Mouse (Mus musculus) embryonic facial prominence, embryonic 10.5 days (tissue): ENCODE results near the gene Pkd1. TPM values are rescaled to one million over a fixed set of nuclear protein-coding genes. Genes with fewer than 3 reads are reported as not detected.

Source experiments
- DNase-seq: peaks from one replicate; pipeline ENCODE4 v3.0.0-alpha.2; 2017; ENCODE audit warnings: low spot score
- H3K27ac ChIP-seq: fragments of 300-500 bp; sonication (generic); replicated peaks from 2 replicates; pipeline ENCODE4 v1.5.1; 2016; ENCODE audit warnings: mild to moderate bottlenecking
- H3K27me3 ChIP-seq: fragments of 300-500 bp; sonication (generic); replicated peaks from 2 replicates; pipeline ENCODE4 v1.6.1; 2016; ENCODE audit warnings: low read depth, mild to moderate bottlenecking; ENCODE audit not compliant: poor library complexity, severe bottlenecking
- H3K36me3 ChIP-seq: fragments of 300-500 bp; sonication (generic); replicated peaks from 2 replicates; pipeline ENCODE4 v1.6.1; 2016; ENCODE audit warnings: mild to moderate bottlenecking, moderate library complexity
- H3K4me1 ChIP-seq: fragments of 300-500 bp; sonication (generic); 2 replicates; pipeline ENCODE4 v1.6.1; 2016
- H3K4me3 ChIP-seq: fragments of 300-500 bp; sonication (generic); 2 replicates; pipeline ENCODE4 v1.5.1; 2016; ENCODE audit warnings: mild to moderate bottlenecking, moderate library complexity
- H3K9me3 ChIP-seq: fragments of 300-500 bp; sonication (generic); 2 replicates; pipeline ENCODE4 v1.6.1; 2016; ENCODE audit warnings: mild to moderate bottlenecking
- WGBS: fragments of 180-500 bp; shearing (Covaris S2); methylation state at CpG from one replicate; pipeline ENCODE4 v1.1.7; 2016; 5-methylcytosine and 5-hydroxymethylcytosine counted together
- polyA plus RNA-seq: library from polyadenylated mRNA; unstranded; fragments of >200 nt; fragmentation: Nextera tagmentation; extraction: Ambion mirVana; gene quantifications from 2 replicates; pipeline ENCODE4 v1.2.1, GENCODE M21; 2016

The Pkd1 gene
- polyA plus RNA-seq, 1 experiment from 2014 or later: 14.9 TPM

DNA sequence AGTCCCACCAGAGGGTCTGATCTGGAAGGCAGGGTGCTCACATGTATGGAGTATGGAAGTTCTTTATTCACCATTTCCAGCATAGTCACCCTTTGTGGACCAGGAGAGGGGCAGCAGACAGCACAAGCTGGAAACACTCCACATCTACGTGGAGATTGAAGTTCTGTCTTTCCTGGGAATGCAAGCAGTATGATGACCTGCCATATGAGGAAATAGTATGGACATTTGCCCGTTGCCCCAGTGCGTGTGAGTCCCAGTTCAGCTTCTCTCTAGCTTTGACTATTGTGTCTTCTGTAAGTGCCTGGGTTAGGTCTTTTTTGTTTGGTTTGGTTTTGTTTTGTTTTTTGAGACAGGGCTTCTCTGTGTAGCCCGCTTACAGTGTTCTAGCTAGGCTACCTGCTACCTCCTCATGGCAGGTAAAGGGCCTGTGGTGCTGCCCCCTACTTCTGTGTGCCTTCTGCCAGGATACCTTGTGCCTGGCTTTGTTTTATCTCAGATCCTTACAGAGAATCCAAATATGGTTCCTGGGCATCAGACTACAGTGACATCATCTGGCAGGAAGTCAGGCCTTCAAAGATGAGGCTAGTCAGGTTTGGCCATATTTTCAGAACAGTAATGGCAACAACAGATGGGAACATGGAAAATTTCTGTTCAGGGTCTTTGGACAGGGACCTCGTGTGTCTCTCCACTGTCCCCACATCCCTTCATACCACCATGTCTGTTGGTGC lies 10.8 kb downstream of the Pkd1 start:
- Histone ChIP-seq H3K4me3 (no peak overlapping the region), H3K36me3 (peaks cover 16% of the 10 kb centered on the region), H3K9me3 (no peaks in the 10 kb centered on the region), H3K27ac (no peak overlapping the region), H3K27me3 (no peaks in the 10 kb centered on the region), H3K4me1 (peaks cover 20% of the 10 kb centered on the region)
- DNase-seq: no peak
- WGBS: 94% methylated on average over 5 of the region's 5 CpGs

DNA sequence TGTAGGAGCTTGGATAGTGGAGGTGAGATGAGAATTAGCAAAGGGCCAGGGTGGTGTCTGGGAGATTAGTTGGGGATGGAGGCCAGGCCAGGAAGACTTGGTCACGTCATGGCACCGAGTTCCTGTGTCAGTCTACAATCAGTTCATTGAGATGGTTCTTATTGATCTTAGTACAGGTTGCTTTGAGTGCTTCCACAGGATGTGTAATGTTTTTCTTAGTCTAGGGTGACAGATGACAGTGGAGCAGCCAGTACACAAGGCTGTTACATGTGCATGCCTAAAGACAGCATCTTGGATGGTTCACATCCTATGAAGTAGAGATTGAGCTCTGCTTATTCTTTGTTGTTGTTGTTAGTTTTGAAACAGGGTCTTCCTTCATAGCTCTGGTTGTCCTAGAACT lies 12.0 kb downstream of the Pkd1 start:
- no peaks in the 10 kb centered on the region for H3K9me3 ChIP-seq
- 89% methylated on average over 2 of the region's 2 CpGs for whole genome bisulfite sequencing
- peaks cover 20% of the 10 kb centered on the region for H3K4me1 ChIP-seq
- no peak for DNase-seq
- H3K36me3 ChIP-seq: peaks cover 27% of the 10 kb centered on the region
- H3K27ac ChIP-seq: no peak overlapping the region
- H3K27me3 ChIP-seq: no peaks in the 10 kb centered on the region
- no peak overlapping the region for H3K4me3 ChIP-seq

DNA sequence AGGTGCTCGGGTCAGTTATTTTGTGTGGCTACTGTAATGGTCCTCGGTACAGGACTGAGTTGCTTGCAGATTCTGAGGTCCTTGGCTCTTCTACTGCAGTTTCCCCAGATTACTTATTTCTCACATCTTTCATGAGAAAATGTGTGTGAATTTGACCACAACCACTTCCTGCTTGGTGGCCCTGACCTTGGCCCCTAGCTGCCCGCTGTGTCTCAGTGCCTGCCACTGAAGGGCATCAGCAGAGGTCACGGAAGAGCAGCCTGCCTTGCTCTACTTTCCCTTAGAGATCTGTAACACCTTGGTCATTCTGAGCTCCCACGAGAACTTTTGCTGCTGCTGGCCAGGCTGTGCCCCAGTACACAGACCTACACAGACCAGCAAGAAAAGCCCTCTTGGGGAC lies 14.0 kb downstream of the Pkd1 start:
- peaks cover 45% of the 10 kb centered on the region for H3K36me3 ChIP-seq
- H3K27me3 ChIP-seq: no peaks in the 10 kb centered on the region
- 85% methylated on average over 5 of the region's 5 CpGs for WGBS
- H3K4me3 ChIP-seq: no peak overlapping the region
- H3K27ac ChIP-seq: no peak overlapping the region
- DNase-seq: no peak
- H3K9me3 ChIP-seq: no peaks in the 10 kb centered on the region
- peaks cover 9% of the 10 kb centered on the region for H3K4me1 ChIP-seq

DNA sequence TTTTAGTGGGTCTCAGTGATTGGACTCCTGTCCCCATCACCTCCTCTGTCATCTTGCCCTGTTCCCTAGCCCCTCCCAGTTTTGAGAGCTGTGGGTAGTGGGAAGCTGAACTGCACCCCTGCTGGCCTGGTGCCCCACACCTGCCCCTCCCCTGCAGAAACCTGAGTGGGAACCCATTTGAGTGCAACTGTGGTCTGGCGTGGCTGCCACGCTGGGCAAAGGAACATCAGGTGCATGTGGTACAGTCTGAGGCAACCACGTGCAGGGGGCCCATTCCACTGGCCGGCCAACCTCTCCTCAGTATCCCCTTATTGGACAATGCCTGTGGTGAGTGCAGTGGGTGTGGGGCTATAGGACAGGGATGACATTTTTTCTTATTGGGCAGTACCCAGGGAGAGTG lies 14.8 kb downstream of the Pkd1 start:
- Histone ChIP-seq H3K27me3 (no peaks in the 10 kb centered on the region), H3K27ac (no peak overlapping the region), H3K9me3 (no peaks in the 10 kb centered on the region), H3K4me3 (no peak overlapping the region), H3K36me3 (peaks cover 53% of the 10 kb centered on the region), H3K4me1 (peaks cover under 1% of the 10 kb centered on the region)
- 90% methylated on average over 4 of the region's 4 CpGs for WGBS
- DNase-seq: no peak

DNA sequence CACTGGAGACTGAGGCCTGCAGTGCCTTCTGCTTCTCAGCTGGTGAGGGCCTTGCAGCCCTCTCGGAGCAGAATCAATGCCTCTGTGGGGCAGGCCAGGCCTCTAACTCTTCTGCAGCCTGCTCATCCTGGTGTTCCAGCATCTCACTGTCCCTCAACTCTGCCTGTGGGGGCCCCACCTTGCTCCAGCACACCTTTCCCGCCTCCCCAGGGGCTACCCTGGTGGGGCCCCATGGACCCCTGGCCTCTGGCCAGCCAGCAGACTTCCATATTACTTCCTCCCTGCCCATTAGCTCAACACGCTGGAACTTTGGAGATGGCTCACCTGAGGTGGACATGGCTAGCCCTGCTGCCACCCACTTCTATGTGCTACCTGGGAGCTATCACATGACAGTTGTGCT lies 15.5 kb downstream of the Pkd1 start:
- Histone ChIP-seq H3K4me3 (no peak overlapping the region), H3K4me1 (no peaks in the 10 kb centered on the region), H3K36me3 (peaks cover 60% of the 10 kb centered on the region), H3K27me3 (no peaks in the 10 kb centered on the region), H3K27ac (no peak overlapping the region), H3K9me3 (no peaks in the 10 kb centered on the region)
- WGBS: 94% methylated on average over 3 of the region's 3 CpGs
- DNase-seq: no peak

DNA sequence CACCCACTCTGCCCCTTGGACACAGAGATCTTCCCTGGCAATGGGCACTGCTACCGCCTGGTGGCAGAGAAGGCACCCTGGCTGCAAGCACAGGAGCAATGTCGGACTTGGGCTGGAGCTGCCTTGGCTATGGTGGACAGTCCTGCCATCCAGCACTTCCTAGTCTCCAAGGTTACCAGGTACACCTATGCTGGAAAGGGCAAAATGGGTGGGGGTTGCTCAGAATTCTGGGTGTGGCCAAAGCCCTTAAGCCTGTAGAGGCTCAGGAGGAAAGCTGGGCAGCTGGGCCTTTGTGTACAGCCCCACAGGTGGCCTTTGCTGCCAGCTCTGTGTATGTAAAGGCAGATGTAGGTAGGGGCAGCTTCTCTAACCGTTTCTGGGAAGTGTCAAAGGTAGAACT lies 16.2 kb downstream of the Pkd1 start:
- H3K27me3 ChIP-seq: no peaks in the 10 kb centered on the region
- H3K36me3 ChIP-seq: peaks cover 67% of the 10 kb centered on the region
- WGBS: 71% methylated on average over 3 of the region's 3 CpGs
- no peaks in the 10 kb centered on the region for H3K9me3 ChIP-seq
- no peak overlapping the region for H3K27ac ChIP-seq
- DNase-seq: no peak
- H3K4me1 ChIP-seq: no peaks in the 10 kb centered on the region
- no peak overlapping the region for H3K4me3 ChIP-seq

DNA sequence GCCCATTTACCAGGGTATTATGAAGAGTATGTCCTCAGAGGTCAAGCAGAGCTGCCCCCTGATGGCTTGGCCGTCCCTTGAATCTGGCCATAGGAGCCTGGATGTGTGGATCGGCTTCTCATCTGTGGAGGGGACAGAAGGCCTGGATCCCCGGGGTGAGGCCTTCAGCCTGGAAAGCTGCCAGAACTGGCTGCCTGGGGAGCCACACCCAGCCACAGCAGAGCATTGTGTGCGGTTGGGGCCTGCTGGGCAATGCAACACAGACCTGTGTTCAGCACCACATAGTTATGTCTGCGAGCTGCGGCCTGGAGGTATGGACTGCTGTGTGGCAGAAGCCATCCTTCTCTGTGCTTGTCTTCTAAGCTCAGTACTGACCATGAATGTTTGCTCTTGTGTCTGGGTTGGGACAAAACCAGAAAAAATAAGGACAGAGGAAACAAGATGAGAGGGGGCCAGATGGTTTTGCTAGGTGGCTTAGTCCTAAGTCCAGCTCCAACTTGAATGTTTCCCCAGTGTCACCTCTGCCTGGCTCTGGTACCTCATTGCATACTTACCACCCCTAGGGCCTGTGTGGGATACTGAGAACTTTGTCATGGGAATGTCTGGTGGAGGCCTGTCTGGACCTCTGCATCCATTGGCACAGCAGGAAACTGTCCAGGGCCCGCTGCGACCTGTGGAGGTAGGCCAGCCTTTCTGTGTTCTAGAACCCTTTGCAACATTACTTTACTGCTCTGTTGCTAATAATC lies 17.6 kb downstream of the Pkd1 start:
- no peak for DNase-seq
- Histone ChIP-seq H3K4me1 (no peaks in the 10 kb centered on the region), H3K4me3 (no peak overlapping the region), H3K27ac (no peak overlapping the region), H3K36me3 (peaks cover 81% of the 10 kb centered on the region), H3K9me3 (no peaks in the 10 kb centered on the region), H3K27me3 (no peaks in the 10 kb centered on the region)
- 85% methylated on average over 8 of the region's 8 CpGs for WGBS

DNA sequence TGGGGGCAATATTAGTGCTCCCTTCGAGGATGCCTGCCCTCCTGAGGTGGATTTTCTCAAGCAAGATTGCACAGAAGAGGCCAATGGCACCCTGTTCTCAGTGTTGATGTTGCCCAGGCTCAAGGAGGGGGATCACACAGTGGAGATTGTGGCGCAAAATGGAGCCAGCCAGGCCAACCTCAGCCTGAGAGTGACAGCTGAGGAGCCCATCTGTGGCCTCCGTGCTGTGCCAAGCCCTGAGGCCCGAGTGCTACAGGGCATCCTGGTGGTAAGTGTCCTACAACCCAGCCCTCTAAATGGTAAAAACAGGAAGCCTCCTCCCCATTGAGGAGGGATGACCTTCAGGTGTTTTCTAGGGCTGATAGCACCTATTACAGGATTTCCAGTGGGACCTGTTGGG lies 20.2 kb downstream of the Pkd1 start:
- Histone ChIP-seq H3K9me3 (no peaks in the 10 kb centered on the region), H3K4me1 (no peaks in the 10 kb centered on the region), H3K27ac (no peak overlapping the region), H3K27me3 (no peaks in the 10 kb centered on the region), H3K4me3 (no peak overlapping the region), H3K36me3 (peaks cover 97% of the 10 kb centered on the region)
- WGBS: 88% methylated on average over 4 of the region's 4 CpGs
- no peak for DNase-seq

DNA sequence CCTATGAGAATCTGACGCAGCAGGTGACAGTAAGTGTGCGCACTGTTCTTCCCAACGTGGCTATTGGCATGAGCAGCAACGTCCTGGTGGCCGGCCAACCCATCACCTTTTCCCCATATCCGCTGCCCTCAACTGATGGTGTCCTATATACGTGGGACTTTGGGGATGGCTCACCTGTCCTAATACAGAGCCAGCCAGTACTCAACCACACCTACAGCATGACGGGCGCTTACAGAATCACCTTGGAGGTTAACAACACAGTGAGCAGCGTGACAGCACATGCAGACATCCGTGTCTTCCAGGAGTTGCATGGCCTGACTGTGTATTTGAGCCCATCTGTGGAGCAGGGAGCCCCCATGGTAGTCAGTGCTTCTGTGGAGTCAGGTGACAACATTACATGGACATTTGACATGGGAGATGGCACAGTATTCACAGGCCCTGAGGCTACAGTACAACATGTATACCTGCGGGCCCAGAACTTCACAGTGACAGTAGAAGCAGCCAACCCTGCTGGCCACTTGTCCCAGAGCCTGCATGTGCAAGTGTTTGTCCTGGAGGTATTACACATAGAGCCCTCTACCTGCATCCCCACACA lies 23.1 kb downstream of the Pkd1 start:
- Histone ChIP-seq H3K4me3 (no peak overlapping the region), H3K27ac (no peak overlapping the region), H3K36me3 (peaks cover 99% of the 10 kb centered on the region), H3K4me1 (no peaks in the 10 kb centered on the region), H3K27me3 (no peaks in the 10 kb centered on the region), H3K9me3 (no peaks in the 10 kb centered on the region)
- 93% methylated on average over 12 of the region's 12 CpGs for WGBS
- DNase-seq: no peak

DNA sequence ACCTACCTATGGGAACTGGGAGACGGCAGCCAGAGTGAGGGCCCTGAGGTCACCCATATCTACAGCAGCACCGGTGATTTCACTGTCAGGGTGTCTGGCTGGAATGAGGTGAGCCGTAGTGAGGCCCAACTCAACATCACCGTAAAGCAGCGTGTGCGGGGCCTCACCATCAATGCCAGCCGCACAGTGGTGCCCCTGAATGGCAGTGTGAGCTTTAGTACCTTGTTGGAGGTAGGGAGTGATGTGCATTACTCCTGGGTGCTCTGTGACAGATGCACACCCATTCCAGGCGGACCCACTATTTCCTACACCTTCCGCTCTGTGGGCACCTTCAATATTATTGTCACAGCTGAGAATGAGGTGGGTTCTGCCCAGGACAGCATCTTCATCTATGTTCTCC lies 24.2 kb downstream of the Pkd1 start:
- H3K27ac ChIP-seq: no peak overlapping the region
- no peak overlapping the region for H3K4me3 ChIP-seq
- H3K4me1 ChIP-seq: no peaks in the 10 kb centered on the region
- H3K36me3 ChIP-seq: peaks cover 100% of the 10 kb centered on the region
- no peak for DNase-seq
- WGBS: 96% methylated on average over 9 of the region's 9 CpGs
- no peaks in the 10 kb centered on the region for H3K27me3 ChIP-seq
- no peaks in the 10 kb centered on the region for H3K9me3 ChIP-seq

DNA sequence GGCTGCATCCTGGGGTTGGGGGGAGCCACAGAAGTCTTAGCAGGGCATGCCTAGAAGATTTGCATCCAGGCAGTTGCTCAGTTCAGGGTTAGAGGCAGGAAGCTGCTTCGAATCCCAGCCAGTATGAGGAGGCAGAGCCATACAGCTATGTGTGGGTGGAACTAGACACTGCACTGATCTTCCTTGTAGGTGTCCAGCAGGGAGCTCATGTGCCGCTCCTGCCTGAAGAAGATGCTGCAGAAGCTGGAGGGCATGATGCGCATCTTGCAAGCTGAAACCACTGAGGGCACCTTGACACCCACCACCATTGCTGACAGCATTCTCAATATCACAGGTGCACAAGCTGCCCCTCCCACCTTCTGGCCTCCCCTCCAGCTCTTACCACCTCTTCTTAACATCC lies 29.9 kb downstream of the Pkd1 start:
- Histone ChIP-seq H3K9me3 (no peaks in the 10 kb centered on the region), H3K4me3 (no peak overlapping the region), H3K27me3 (no peaks in the 10 kb centered on the region), H3K36me3 (peaks cover 97% of the 10 kb centered on the region), H3K27ac (no peak overlapping the region), H3K4me1 (no peaks in the 10 kb centered on the region)
- 93% methylated on average over 3 of the region's 3 CpGs for WGBS
- no peak for DNase-seq

DNA sequence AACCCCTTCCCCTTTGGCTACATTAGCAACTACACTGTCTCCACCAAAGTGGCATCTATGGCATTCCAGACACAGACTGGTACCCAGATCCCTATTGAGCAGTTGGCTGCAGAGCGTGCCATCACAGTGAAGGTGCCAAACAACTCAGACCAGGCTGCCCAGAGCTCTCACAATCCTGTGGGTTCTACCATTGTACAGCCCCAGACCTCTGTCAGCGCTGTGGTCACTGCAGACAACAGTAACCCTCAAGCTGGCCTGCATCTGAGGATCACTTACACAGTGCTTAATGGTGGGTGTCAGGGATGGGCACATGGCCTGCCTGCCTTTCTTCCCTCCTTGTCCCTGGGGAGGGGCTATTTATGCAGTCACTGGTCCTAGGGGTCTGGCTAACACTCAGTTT lies 30.7 kb downstream of the Pkd1 start:
- H3K9me3 ChIP-seq: no peaks in the 10 kb centered on the region
- no peaks in the 10 kb centered on the region for H3K27me3 ChIP-seq
- no peaks in the 10 kb centered on the region for H3K4me1 ChIP-seq
- 98% methylated on average over 2 of the region's 2 CpGs for WGBS
- no peak overlapping the region for H3K4me3 ChIP-seq
- H3K36me3 ChIP-seq: peaks cover 95% of the 10 kb centered on the region
- H3K27ac ChIP-seq: no peak overlapping the region
- DNase-seq: no peak
